Mouse (Mus musculus) heart, postnatal 0 days (tissue): ENCODE measurements around the gene Bloc1s3. TPM values are rescaled to one million over a fixed set of nuclear protein-coding genes. Genes with fewer than 3 reads are reported as not detected.

Experiments used
- ATAC-seq: fragments of 200-750 bp; cut with Nextera tagmentation; 2 replicates; pipeline ENCODE4 v1.8.0; 2017; ENCODE audit warnings: low read depth, moderate number of reproducible peaks, moderate library complexity; ENCODE audit not compliant: insufficient read depth
- DNase-seq: peaks from one replicate; pipeline ENCODE4 v3.0.0-alpha.2; 2016; ENCODE audit warnings: low spot score
- H3K27ac ChIP-seq: fragments of 300-500 bp; sonication (generic); 2 replicates; pipeline ENCODE4 v1.5.1; 2014; ENCODE audit warnings: low read depth, mild to moderate bottlenecking
- H3K27me3 ChIP-seq: fragments of 300-500 bp; sonication (generic); 2 replicates; pipeline ENCODE4 v1.6.1; 2014; ENCODE audit warnings: low read length, mixed read lengths; ENCODE audit not compliant: control insufficient read depth, insufficient read depth
- H3K36me3 ChIP-seq: fragments of 300-500 bp; sonication (generic); replicated peaks from 2 replicates; pipeline ENCODE4 v1.6.1; 2014; ENCODE audit warnings: low read length, mixed read lengths; ENCODE audit not compliant: control insufficient read depth, insufficient read depth
- H3K4me1 ChIP-seq: fragments of 300-500 bp; sonication (generic); 2 replicates; pipeline ENCODE4 v1.6.1; 2014; ENCODE audit warnings: antibody characterized with exemption; ENCODE audit not compliant: control insufficient read depth, insufficient read depth
- H3K4me2 ChIP-seq: fragments of 300-500 bp; sonication (generic); 2 replicates; pipeline ENCODE4 v1.6.1; 2014; ENCODE audit warnings: low read depth, mild to moderate bottlenecking, low read length, moderate library complexity
- H3K4me3 ChIP-seq: fragments of 300-500 bp; sonication (generic); 2 replicates; pipeline ENCODE4 v1.5.1; 2014; ENCODE audit warnings: low read depth, low read length
- H3K9ac ChIP-seq: fragments of 300-500 bp; sonication (generic); replicated peaks from 2 replicates; pipeline ENCODE4 v1.6.1; 2014; ENCODE audit warnings: low read depth, low read length, mixed read lengths
- H3K9me3 ChIP-seq: fragments of 300-500 bp; sonication (generic); replicated peaks from 2 replicates; pipeline ENCODE4 v1.6.1; 2016; ENCODE audit warnings: low read length; ENCODE audit not compliant: control insufficient read depth
- CTCF ChIP-seq: IDR thresholded peaks from 2 replicates; pipeline ENCODE4 v1.5.1; 2016; ENCODE audit warnings: antibody characterized with exemption, control low read depth, low read depth
- EP300 ChIP-seq: IDR thresholded peaks from 2 replicates; pipeline ENCODE4 v1.6.1; 2016; ENCODE audit warnings: antibody characterized with exemption, low read depth
- WGBS: fragments of 180-500 bp; shearing (Covaris S2); extraction: QIAGEN DNeasy Blood & Tissue Kit; methylation state at CpG from one replicate; pipeline ENCODE4 v1.1.7; 2014; 5-methylcytosine and 5-hydroxymethylcytosine counted together
- polyA plus RNA-seq: library from polyadenylated mRNA; unstranded; fragments of >200 nt; fragmentation: Nextera tagmentation; extraction: Ambion mirVana; gene quantifications from 2 replicates; pipeline ENCODE4 v1.2.1, GENCODE M21; 2015
- total RNA-seq: library from RNA; depleted of rRNA; stranded (reverse); fragments of >200 nt; gene quantifications from 2 replicates; pipeline ENCODE4 v1.2.3, GENCODE M21; 2014; ENCODE audit warnings: low replicate concordance

Bloc1s3 gene
- total and polyA plus RNA-seq, 2 experiments from 2014 or later = 1.2 to 11.9 TPM

GRCm38 (mm10) chr7:19549394-19549793 lies 41.2 kb upstream of the Bloc1s3 start:
- TF ChIP-seq EP300 = no peak
- no peak for TF ChIP-seq CTCF
- H3K27ac ChIP-seq = no peak overlapping the region
- H3K27me3 ChIP-seq = no peaks in the 10 kb centered on the region
- H3K9me3 ChIP-seq = no peaks in the 10 kb centered on the region
- H3K4me2 ChIP-seq = no peak overlapping the region
- 79% methylated on average over 10 of the region's 10 CpGs for WGBS
- H3K4me3 ChIP-seq = no peak overlapping the region
- DNase-seq (no peak), ATAC-seq (no peak)
- peaks cover 6% of the 10 kb centered on the region for H3K4me1 ChIP-seq
- no peak overlapping the region for H3K9ac ChIP-seq
- 0 out of 2 replicates have a peak, but pooled peaks cover 8% of the 10 kb centered on the region for H3K36me3 ChIP-seq

- DNase-seq (no peak), ATAC-seq (no peak)
- H3K4me1 ChIP-seq = peaks cover 17% of the 10 kb centered on the region
- TF ChIP-seq EP300 (no peak), CTCF (no peak)
- H3K4me2 ChIP-seq = no peak overlapping the region
- 79% methylated on average over 2 of the region's 2 CpGs for whole genome bisulfite sequencing
- H3K9ac ChIP-seq = no peak overlapping the region
- no peak overlapping the region for H3K4me3 ChIP-seq
- no peaks in the 10 kb centered on the region for H3K27me3 ChIP-seq
- no peak overlapping the region for H3K27ac ChIP-seq
- no peaks in the 10 kb centered on the region for H3K9me3 ChIP-seq
- no peaks in the 10 kb centered on the region for H3K36me3 ChIP-seq
Observed at GRCm38 (mm10) chr7:19547344-19547969, 39.3 kb upstream of the Bloc1s3 start.

- Histone ChIP-seq H3K4me1 (peaks cover 32% of the 10 kb centered on the region), H3K4me3 (no peak overlapping the region), H3K27me3 (no peaks in the 10 kb centered on the region), H3K4me2 (no peak overlapping the region), H3K27ac (no peak overlapping the region), H3K9ac (no peak overlapping the region), H3K36me3 (no peaks in the 10 kb centered on the region), H3K9me3 (no peaks in the 10 kb centered on the region)
- ATAC-seq (peak; percentile 48; the same call in 1 of the 2 replicates), DNase-seq (peak; percentile 36)
- no peak for TF ChIP-seq EP300
- no peak for TF ChIP-seq CTCF
- 18% methylated on average over 3 of the region's 3 CpGs for WGBS
Observed at GRCm38 (mm10) chr7:19546007-19546406, 37.8 kb upstream of the Bloc1s3 start.

DNA sequence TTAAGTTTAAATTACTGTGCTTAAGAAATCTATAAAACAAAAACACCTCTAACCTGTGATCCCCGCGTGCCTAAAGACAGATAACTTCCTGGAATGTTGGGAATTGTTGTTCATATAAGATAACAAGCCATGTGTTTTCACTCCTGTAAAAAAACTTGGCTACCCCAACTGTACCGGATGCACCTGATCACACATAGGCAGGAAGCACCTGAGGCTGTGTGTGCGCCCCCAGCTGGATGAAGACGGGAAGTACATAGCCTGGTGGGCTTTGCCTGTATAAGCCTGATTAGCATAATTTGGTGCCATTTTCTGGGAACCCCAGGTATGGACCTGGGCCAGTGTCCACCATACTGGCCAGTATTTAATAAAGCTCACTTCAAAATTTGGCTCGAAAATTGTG lies 35.4 kb upstream of the Bloc1s3 start:
- Histone ChIP-seq H3K36me3 (no peaks in the 10 kb centered on the region), H3K9ac (no peak overlapping the region), H3K4me3 (no peak overlapping the region), H3K9me3 (no peaks in the 10 kb centered on the region), H3K4me2 (no peak overlapping the region), H3K4me1 (peaks cover 37% of the 10 kb centered on the region), H3K27ac (no peak overlapping the region), H3K27me3 (no peaks in the 10 kb centered on the region)
- TF ChIP-seq EP300 = peak; percentile 54; the same call in 1 of the 2 replicates
- peak; percentile 52 for TF ChIP-seq CTCF
- DNase-seq (no peak), ATAC-seq (no peak)
- WGBS = 38% methylated on average over 6 of the region's 6 CpGs

GRCm38 (mm10) chr7:19542155-19542691 lies 34.1 kb upstream of the Bloc1s3 start:
- WGBS = 52% methylated on average over 8 of the region's 8 CpGs
- no peak overlapping the region for H3K9ac ChIP-seq
- H3K4me1 ChIP-seq = peaks cover 37% of the 10 kb centered on the region
- peak; percentile 79 for ATAC-seq
- no peak overlapping the region for H3K4me3 ChIP-seq
- no peaks in the 10 kb centered on the region for H3K27me3 ChIP-seq
- TF ChIP-seq CTCF = no peak
- peak overlapping the region; percentile 59 for H3K27ac ChIP-seq
- peak; percentile 47 for DNase-seq
- H3K36me3 ChIP-seq = no peaks in the 10 kb centered on the region
- no peak overlapping the region for H3K4me2 ChIP-seq
- no peaks in the 10 kb centered on the region for H3K9me3 ChIP-seq

DNA sequence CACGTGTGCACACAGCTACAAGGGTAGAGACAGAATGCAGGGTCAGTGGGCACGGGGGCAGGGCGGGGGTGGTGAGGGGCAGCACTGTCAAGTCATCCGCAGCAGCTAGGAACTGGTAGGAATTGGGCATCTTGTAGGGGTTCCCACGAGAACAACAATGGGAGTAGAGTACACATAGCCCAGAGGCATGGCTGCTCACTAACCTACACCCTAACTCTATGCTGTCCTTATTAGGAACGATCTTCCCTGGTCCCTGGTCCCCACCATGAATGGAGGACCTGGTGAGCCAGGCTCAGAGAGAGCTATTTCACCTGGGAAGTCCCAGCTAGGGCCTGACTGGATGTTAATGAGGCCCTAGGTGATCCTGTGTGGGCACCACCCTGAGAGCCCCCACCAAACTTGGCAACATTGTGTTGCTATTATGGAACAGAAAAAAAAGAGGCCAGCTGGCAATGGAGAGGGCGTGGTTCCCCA lies 33.6 kb upstream of the Bloc1s3 start:
- TF ChIP-seq EP300 (no peak), CTCF (no peak)
- WGBS = 68% methylated on average over 7 of the region's 7 CpGs
- no peaks in the 10 kb centered on the region for H3K36me3 ChIP-seq
- no peak for DNase-seq
- no peak overlapping the region for H3K4me2 ChIP-seq
- H3K27me3 ChIP-seq = no peaks in the 10 kb centered on the region
- no peaks in the 10 kb centered on the region for H3K9me3 ChIP-seq
- H3K4me1 ChIP-seq = peaks cover 37% of the 10 kb centered on the region
- H3K27ac ChIP-seq = peak overlapping the region; percentile 59; the same call in 1 of the 2 replicates
- no peak overlapping the region for H3K4me3 ChIP-seq
- H3K9ac ChIP-seq = no peak overlapping the region
- ATAC-seq = no peak; the same call in 1 of the 2 replicates
